Mouse (Mus musculus): ENCODE measurements at regions not wholly inside any gene's neighbourhood (a gene's known extent, or its start where the extent isn't known, plus 50 kb on each side); places are given as distances from the start of the nearest gene placed in this dataset.

- Histone ChIP-seq H3K4me1 (ENCODE audit: control insufficient read depth, insufficient read depth, low read length) (no peaks in the 10 kb centered on the region), H3K27ac (ENCODE audit: insufficient read depth, low read length) (no peak overlapping the region), H3K27me3 (ENCODE audit: control insufficient read depth, insufficient read depth, low read length) (no peaks in the 10 kb centered on the region), H3K4me3 (replicated peaks; ENCODE audit: insufficient read depth, low read depth, low read length) (no peak overlapping the region)
- DNase-seq, result no peak
- TF ChIP-seq POLR2A (IDR thresholded peaks at IDR 0.05; ENCODE audit: borderline replicate concordance, insufficient read depth, low read length) (no peak), CTCF (IDR thresholded peaks at IDR 0.05; ENCODE audit: borderline replicate concordance, insufficient read depth, low read depth, low read length) (no peak)
- WGBS, result 63% methylated on average over 3 of the region's 3 CpGs
Observed at GRCm38 (mm10) chr4:119052537-119052936, 56.0 kb upstream of the Slc2a1 start.

GRCm38 (mm10) chr4:119053241-119053640, 55.3 kb upstream of the Slc2a1 start:
- 89% methylated on average over 4 of the region's 4 CpGs for WGBS
- no peak for DNase-seq
- Histone ChIP-seq H3K27me3 (ENCODE audit: control insufficient read depth, insufficient read depth, low read length) (no peaks in the 10 kb centered on the region), H3K4me3 (replicated peaks; ENCODE audit: insufficient read depth, low read depth, low read length) (no peak overlapping the region), H3K27ac (ENCODE audit: insufficient read depth, low read length) (no peak overlapping the region), H3K4me1 (ENCODE audit: control insufficient read depth, insufficient read depth, low read length) (no peaks in the 10 kb centered on the region)
- TF ChIP-seq POLR2A (IDR thresholded peaks at IDR 0.05; ENCODE audit: borderline replicate concordance, insufficient read depth, low read length) (no peak), CTCF (IDR thresholded peaks at IDR 0.05; ENCODE audit: borderline replicate concordance, insufficient read depth, low read depth, low read length) (no peak)

GRCm38 (mm10) chr4:119053680-119054079, 54.8 kb upstream of the Slc2a1 start:
- WGBS, result 88% methylated on average over 6 of the region's 6 CpGs
- Histone ChIP-seq H3K27ac (ENCODE audit: insufficient read depth, low read length) (no peak overlapping the region), H3K4me3 (replicated peaks; ENCODE audit: insufficient read depth, low read depth, low read length) (no peak overlapping the region), H3K4me1 (ENCODE audit: control insufficient read depth, insufficient read depth, low read length) (no peaks in the 10 kb centered on the region), H3K27me3 (ENCODE audit: control insufficient read depth, insufficient read depth, low read length) (no peaks in the 10 kb centered on the region)
- TF ChIP-seq CTCF (IDR thresholded peaks at IDR 0.05; ENCODE audit: borderline replicate concordance, insufficient read depth, low read depth, low read length) (no peak), POLR2A (IDR thresholded peaks at IDR 0.05; ENCODE audit: borderline replicate concordance, insufficient read depth, low read length) (no peak)
- DNase-seq, result no peak

DNA sequence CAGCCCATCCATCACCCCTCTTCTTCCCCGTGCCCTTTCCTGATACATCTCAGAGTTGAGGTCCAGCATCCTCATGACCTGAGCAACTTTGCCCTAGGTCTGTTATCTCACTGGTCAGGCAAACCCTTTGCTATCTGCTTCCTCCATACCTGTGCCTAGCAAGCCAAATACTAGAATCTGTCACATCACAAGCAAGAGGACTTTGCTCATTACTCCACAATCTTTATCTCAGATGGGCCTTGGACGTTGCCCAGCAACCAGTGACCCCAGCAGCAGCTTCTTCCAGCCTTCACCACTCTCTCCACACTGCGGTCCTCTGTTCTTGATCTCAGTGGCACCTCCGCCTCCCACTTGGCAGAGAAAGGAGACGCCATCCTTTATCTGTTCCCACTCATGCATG, 54.4 kb upstream of the Slc2a1 start:
- TF ChIP-seq CTCF (IDR thresholded peaks at IDR 0.05; ENCODE audit: borderline replicate concordance, insufficient read depth, low read depth, low read length) (no peak), POLR2A (IDR thresholded peaks at IDR 0.05; ENCODE audit: borderline replicate concordance, insufficient read depth, low read length) (no peak)
- Histone ChIP-seq H3K4me3 (replicated peaks; ENCODE audit: insufficient read depth, low read depth, low read length) (no peak overlapping the region), H3K27ac (ENCODE audit: insufficient read depth, low read length) (no peak overlapping the region), H3K4me1 (ENCODE audit: control insufficient read depth, insufficient read depth, low read length) (no peaks in the 10 kb centered on the region), H3K27me3 (ENCODE audit: control insufficient read depth, insufficient read depth, low read length) (no peaks in the 10 kb centered on the region)
- DNase-seq, result no peak
- 57% methylated on average over 5 of the region's 5 CpGs for WGBS

DNA sequence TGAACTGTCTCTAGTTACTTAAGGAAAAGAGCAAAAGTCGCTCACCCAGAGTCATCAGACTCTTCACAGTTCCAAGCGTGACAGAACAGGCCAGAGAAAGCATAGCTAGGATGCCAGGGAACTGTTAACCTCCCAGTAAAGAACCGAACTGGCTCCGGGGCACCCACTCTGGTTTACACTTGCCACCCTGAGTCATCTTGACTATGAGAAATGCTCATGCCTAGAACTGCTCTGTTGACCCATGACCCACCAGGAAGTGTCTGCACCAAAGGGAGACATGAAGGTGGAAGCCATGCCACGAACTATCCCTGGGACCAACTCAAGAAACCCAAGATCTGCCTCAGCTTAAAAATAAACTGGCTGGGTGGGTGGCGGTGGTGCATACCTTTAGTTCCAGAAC, 51.3 kb upstream of the Slc2a1 start:
- TF ChIP-seq CTCF (IDR thresholded peaks at IDR 0.05; ENCODE audit: borderline replicate concordance, insufficient read depth, low read depth, low read length), result no peak
- no peak for TF ChIP-seq POLR2A (IDR thresholded peaks at IDR 0.05; ENCODE audit: borderline replicate concordance, insufficient read depth, low read length)
- H3K4me3 ChIP-seq (replicated peaks; ENCODE audit: insufficient read depth, low read depth, low read length), result no peak overlapping the region
- H3K27me3 ChIP-seq (ENCODE audit: control insufficient read depth, insufficient read depth, low read length), result no peaks in the 10 kb centered on the region
- 90% methylated on average over 6 of the region's 6 CpGs for WGBS
- no peak for DNase-seq
- H3K27ac ChIP-seq (ENCODE audit: insufficient read depth, low read length), result no peak overlapping the region
- no peaks in the 10 kb centered on the region for H3K4me1 ChIP-seq (ENCODE audit: control insufficient read depth, insufficient read depth, low read length)

DNA sequence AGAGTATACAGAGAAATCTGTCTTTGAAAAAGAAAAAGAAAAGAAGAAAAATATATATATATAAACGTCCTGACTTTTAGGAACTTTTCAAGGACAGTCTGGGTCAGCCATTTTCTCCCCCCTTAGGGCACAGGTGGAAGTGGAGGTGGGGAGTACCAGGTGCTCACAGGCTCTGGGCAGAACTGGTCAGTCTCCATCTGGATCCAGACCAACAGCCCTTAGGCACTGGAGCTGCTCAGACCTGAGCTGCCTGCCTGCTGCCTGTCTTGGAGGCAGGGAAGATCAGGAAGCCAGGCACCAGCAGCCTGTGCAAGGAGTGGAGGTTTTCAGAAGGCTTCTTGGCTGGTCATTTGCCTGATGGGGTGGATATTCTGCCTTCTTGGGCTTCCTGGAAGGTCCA, 50.7 kb upstream of the Slc2a1 start:
- no peak for DNase-seq
- TF ChIP-seq CTCF (IDR thresholded peaks at IDR 0.05; ENCODE audit: borderline replicate concordance, insufficient read depth, low read depth, low read length) (no peak), POLR2A (IDR thresholded peaks at IDR 0.05; ENCODE audit: borderline replicate concordance, insufficient read depth, low read length) (no peak)
- H3K27ac ChIP-seq (ENCODE audit: insufficient read depth, low read length), result no peak overlapping the region
- H3K4me1 ChIP-seq (ENCODE audit: control insufficient read depth, insufficient read depth, low read length), result no peaks in the 10 kb centered on the region
- H3K27me3 ChIP-seq (ENCODE audit: control insufficient read depth, insufficient read depth, low read length), result no peaks in the 10 kb centered on the region
- WGBS, result 49% methylated on average over 1 of the region's 1 CpGs
- H3K4me3 ChIP-seq (replicated peaks; ENCODE audit: insufficient read depth, low read depth, low read length), result no peak overlapping the region
